Mouse (Mus musculus): ENCODE measurements around the gene Rcl1. TPM values are rescaled to one million over a fixed set of nuclear protein-coding genes. Genes with fewer than 3 reads are reported as not detected.

Gene Rcl1
- total RNA-seq, 2 experiments from 2014 or later = 4.7 to 5.7 TPM

Small RNAs within 50 kb of the gene (microRNA-seq; reads per million reads assigned to microRNA genes)
- 315 reads per million, percentile 70 among the genes with 10 or more reads in this experiment for gene Mir101b

Other genes with a start within 250 kb of the Rcl1 start
- gene Plpp6, start 137.4 kb upstream of the Rcl1 start, total RNA-seq (2021) = 1 to 10 TPM; 5.9 to 6.8 TPM
- gene 4430402I18Rik, start 133.6 kb upstream of the Rcl1 start, total RNA-seq (2021) = 10 to 100 TPM; 20.9 to 25.4 TPM
- 10 to 100 TPM; 58.5 to 64.7 TPM for gene Cdc37l1, start 111.0 kb upstream of the Rcl1 start, total RNA-seq (2021)
- gene Ak3, start 53.4 kb upstream of the Rcl1 start, total RNA-seq (2021) = 100 to 1,000 TPM in 1 of 2 experiments, 10 to 100 TPM in 1; 97.3 to 109 TPM
- gene Jak2, start 150.5 kb downstream of the Rcl1 start, total RNA-seq (2021) = 10 to 100 TPM; 16.6 to 17.7 TPM
- under 1 TPM; 0.39 to 0.62 TPM for gene Insl6, start 224.0 kb downstream of the Rcl1 start, total RNA-seq (2021)
- not detected for gene Rln1, start 233.3 kb downstream of the Rcl1 start, total RNA-seq (2021)

Data from heart, postnatal 25 days (tissue).